Mouse (Mus musculus) liver, adult 2 months (tissue): ENCODE results near the gene Shld2.

Experiments used
- CTCF ChIP-seq: fragments of 200-500 bp; IDR thresholded peaks from 2 replicates; pipeline ENCODE4 v1.5.1; 2011; ENCODE audit warnings: low read depth, low read length, control low read depth
- POLR2A ChIP-seq: fragments of 200-500 bp; IDR thresholded peaks from 2 replicates; pipeline ENCODE4 v1.6.1; 2011; ENCODE audit warnings: low read length, control low read depth; ENCODE audit not compliant: insufficient read depth; ENCODE audit errors: extremely low read depth

- TF ChIP-seq CTCF (no peak), POLR2A (no peak)
These were observed 38.7 kb upstream of the Shld2 start for GRCm38 (mm10) chr14:34349007-34349406.
